ENCODE assay signal across 18 mouse cellular contexts in genomic region chr1:184172986-184173385, GRCm38 (mm10).
DNase-seq lines count a peak whose midpoint lies in the region; ATAC-seq and TF ChIP-seq lines count a peak whose summit lies in the region.
"Had no signal": no experiment of that assay in that cellular context is flagged by ENCODE, and none has a peak within 500 bp of the region (broad histone marks: within the 10 kb centered on the region; RNA-seq: fewer than 3 reads in every experiment).

No protein-coding gene starts in this region.

- TF ChIP-seq POLR2A in CH12.LX (IDR thresholded peaks at IDR 0.05; ENCODE audit: low read depth, low read length), result no peak

- H3K27ac ChIP-seq in CH12.LX (ENCODE audit: insufficient read depth, low read depth), result no peak overlapping the region
- peak overlapping the region; percentile 92 for H3K27ac ChIP-seq in heart, embryonic 13.5 days (replicated peaks)
- H3K27ac ChIP-seq: forebrain, embryonic 10.5 days; liver, embryonic 14.5 days; midbrain, embryonic 12.5 days; neural tube, embryonic 13.5 days had no signal

- H3K4me2 ChIP-seq in CH12.LX (ENCODE audit: insufficient read depth, low read depth, poor library complexity, severe bottlenecking), result no peak overlapping the region
- no peak overlapping the region for H3K4me2 ChIP-seq in heart, embryonic 13.5 days
- H3K4me2 ChIP-seq: midbrain, embryonic 12.5 days; neural tube, embryonic 13.5 days had no signal

- H3K79me2 ChIP-seq in CH12.LX (replicated peaks; ENCODE audit: control insufficient read depth, extremely low read depth, insufficient read depth, poor library complexity, severe bottlenecking), result no peaks in the 10 kb centered on the region

- in situ Hi-C loops in CH12.LX (cut with MboI; ENCODE audit: low pct_ligation_motif_present, low pct_unique_long_range_greater_than_20kb, low sequenced_read_pairs), result no loop called here

- no peaks in the 10 kb centered on the region for H3K27me3 ChIP-seq in CH12.LX (replicated peaks)
- no peaks in the 10 kb centered on the region for H3K27me3 ChIP-seq in heart, embryonic 13.5 days (replicated peaks)
- H3K27me3 ChIP-seq: midbrain, embryonic 12.5 days; neural tube, embryonic 13.5 days had no signal

- H3K36me3 ChIP-seq in CH12.LX (replicated peaks in 1 of 2; ENCODE audit: control insufficient read depth in 1 of 2, insufficient read depth in 1 of 2, low read length in 1 of 2), result no peaks in the 10 kb centered on the region
- H3K36me3 ChIP-seq in heart, embryonic 13.5 days, result no peaks in the 10 kb centered on the region
- H3K36me3 ChIP-seq: forebrain, embryonic 10.5 days; midbrain, embryonic 12.5 days; neural tube, embryonic 13.5 days had no signal

- peak; percentile 4 for DNase-seq in CD4-positive, CD25-positive, alpha-beta regulatory T cell, adult 2 months (ENCODE audit: low read depth, low spot score)
- no peak for DNase-seq in CH12.LX (ENCODE audit: extremely low read depth)
- peak; percentile 3 for DNase-seq in heart, postnatal 25 days (ENCODE audit: low spot score)
- no peak for DNase-seq in spleen, postnatal 36 days (ENCODE audit: low spot score in 2 of 2)
- no peak for DNase-seq in cerebellum, adult 9-11 months
- DNase-seq in cerebellum, postnatal 10 days, result no peak
- DNase-seq: adrenal gland, postnatal 36 days; cerebellum, adult 11-12 months; forebrain, postnatal 0 days; kidney, adult 18-20 months; kidney, postnatal 10 days; thymus, adult 18-20 months had no signal

- no peaks in the 10 kb centered on the region for H3K9me3 ChIP-seq in CH12.LX (replicated peaks; ENCODE audit: low read length)
- no peaks in the 10 kb centered on the region for H3K9me3 ChIP-seq in heart, embryonic 13.5 days
- H3K9me3 ChIP-seq: forebrain, embryonic 10.5 days; midbrain, embryonic 12.5 days; neural tube, embryonic 13.5 days had no signal

- no peak overlapping the region for H3K4me3 ChIP-seq in CH12.LX (replicated peaks in 1 of 3; ENCODE audit: low read depth in 2 of 3, low read length in 2 of 3, poor library complexity in 1 of 3)
- H3K4me3 ChIP-seq in heart, embryonic 13.5 days, result no peak overlapping the region
- H3K4me3 ChIP-seq: forebrain, embryonic 10.5 days; midbrain, embryonic 12.5 days; neural tube, embryonic 13.5 days had no signal

- 57% methylated on average over 2 of the region's 2 CpGs for WGBS in heart, embryonic 13.5 days

- dilution Hi-C loops in CH12.LX (cut with MboI; ENCODE audit: extremely low pct_ligation_motif_present, extremely low pct_unique_long_range_greater_than_20kb, low sequenced_read_pairs), result no loop called here

- H3K9ac ChIP-seq in CH12.LX (ENCODE audit: insufficient read depth, low read depth), result no peak overlapping the region
- no peak overlapping the region for H3K9ac ChIP-seq in heart, embryonic 13.5 days
- H3K9ac ChIP-seq: forebrain, postnatal 0 days; liver, embryonic 14.5 days; midbrain, embryonic 12.5 days; neural tube, embryonic 13.5 days had no signal

- intact Hi-C loops in heart, postnatal 25 days (cut with DNase I), result loop anchor here (5.0 kb wide), 1 partner anchor 136 kb away; no protein-coding TSS in a partner anchor

- ATAC-seq in CD4-positive, CD25-positive, alpha-beta regulatory T cell, adult 4 months, result no peak
- no peak for ATAC-seq in heart, embryonic 13.5 days (ENCODE audit: extremely low read depth, insufficient number of reproducible peaks, low FRiP score, low TSS enrichment)
- ATAC-seq: forebrain, postnatal 0 days had no signal

- peaks cover 7 to 40% of the 10 kb centered on the region in 2 experiments for H3K4me1 ChIP-seq in CH12.LX (ENCODE audit: control insufficient read depth in 1 of 2, insufficient read depth in 2 of 2)
- peaks cover 46% of the 10 kb centered on the region for H3K4me1 ChIP-seq in heart, embryonic 13.5 days
- H3K4me1 ChIP-seq: forebrain, embryonic 10.5 days; midbrain, embryonic 12.5 days had no signal

- TF ChIP-seq EP300 in CH12.LX (IDR thresholded peaks at IDR 0.05; ENCODE audit: low read length), result no peak

- no peak for TF ChIP-seq CTCF in CH12.LX (conservative IDR thresholded peaks at IDR 0.05 in 1 of 2, IDR thresholded peaks at IDR 0.05 in 1 of 2; ENCODE audit: low read depth in 2 of 2, low read length in 2 of 2)

- no peak for TF ChIP-seq RAD21 in CH12.LX (IDR thresholded peaks at IDR 0.05; ENCODE audit: low read depth, low read length)

TF ChIP-seq in CH12.LX, 34 proteins besides CTCF, POLR2A, EP300 and RAD21:
- peak; percentile 13; the same call in 1 of the 2 replicates for TF ChIP-seq TCF12 (IDR thresholded peaks at IDR 0.05; ENCODE audit: low read depth, low read length)
- TF ChIP-seq E2F4 (IDR thresholded peaks at IDR 0.05; ENCODE audit: insufficient replicate concordance, low read depth, low read length), result no peak
- TF ChIP-seq TBP (conservative IDR thresholded peaks at IDR 0.05; ENCODE audit: low read depth, low read length), result no peak
- no peak for TF ChIP-seq HCFC1 (IDR thresholded peaks at IDR 0.05; ENCODE audit: low read depth, low read length)
- TF ChIP-seq ZNF384 (IDR thresholded peaks at IDR 0.05; ENCODE audit: low read depth, low read length), result no peak

Comparison
In these comparisons a context has a peak if more than half of its experiments do, and no peak if none do; other contexts are left out.
1. DNase-seq: peak in CD4-positive, CD25-positive, alpha-beta regulatory T cell, adult 2 months (single experiment) and heart, postnatal 25 days (single experiment); none in CH12.LX (single experiment), spleen, postnatal 36 days (0 of 2), cerebellum, adult 9-11 months (single experiment) and cerebellum, postnatal 10 days (0 of 2).